Mouse (Mus musculus) kidney, embryonic 15.5 days (tissue): ENCODE results near the gene Haus5. TPM values are rescaled to one million over a fixed set of nuclear protein-coding genes. Genes with fewer than 3 reads are reported as not detected.

Experiments used
- ATAC-seq: fragments of 200-750 bp; cut with Nextera tagmentation; replicated peaks from 2 replicates; pipeline ENCODE4 v1.8.0; 2017; ENCODE audit warnings: moderate TSS enrichment; ENCODE audit not compliant: low FRiP score
- H3K27ac ChIP-seq: fragments of 300-500 bp; sonication (generic); 2 replicates; pipeline ENCODE4 v1.5.1; 2015; ENCODE audit warnings: mild to moderate bottlenecking, inconsistent platforms
- H3K27me3 ChIP-seq: fragments of 300-500 bp; sonication (generic); 2 replicates; pipeline ENCODE4 v1.6.1; 2015; ENCODE audit warnings: inconsistent platforms
- H3K36me3 ChIP-seq: fragments of 300-500 bp; sonication (generic); 2 replicates; pipeline ENCODE4 v1.6.1; 2015; ENCODE audit warnings: inconsistent platforms
- H3K4me1 ChIP-seq: fragments of 300-500 bp; sonication (generic); 2 replicates; pipeline ENCODE4 v1.6.1; 2015; ENCODE audit warnings: inconsistent platforms
- H3K4me2 ChIP-seq: fragments of 300-500 bp; sonication (generic); 2 replicates; pipeline ENCODE4 v1.6.1; 2015; ENCODE audit warnings: moderate library complexity, mild to moderate bottlenecking, inconsistent platforms
- H3K4me3 ChIP-seq: fragments of 300-500 bp; sonication (generic); replicated peaks from 2 replicates; pipeline ENCODE4 v1.5.1; 2015; ENCODE audit warnings: mild to moderate bottlenecking, inconsistent platforms
- H3K9ac ChIP-seq: fragments of 300-500 bp; sonication (generic); 2 replicates; pipeline ENCODE4 v1.6.1; 2015; ENCODE audit warnings: mild to moderate bottlenecking, inconsistent platforms
- H3K9me3 ChIP-seq: fragments of 300-500 bp; sonication (generic); replicated peaks from 2 replicates; pipeline ENCODE4 v1.6.1; 2016; ENCODE audit warnings: inconsistent platforms
- WGBS: fragments of 180-500 bp; shearing (Covaris S2); methylation state at CpG from one replicate; pipeline ENCODE4 v1.1.7; 2015; ENCODE audit warnings: mixed read lengths; 5-methylcytosine and 5-hydroxymethylcytosine counted together
- polyA plus RNA-seq: library from polyadenylated mRNA; unstranded; fragments of >200 nt; fragmentation: Nextera tagmentation; extraction: Ambion mirVana; gene quantifications from 2 replicates; pipeline ENCODE4 v1.2.1, GENCODE M21; 2015

Haus5 gene
- polyA plus RNA-seq: 58.0 and 61.1 TPM in 2 replicates

GRCm38 (mm10) chr7:30664529-30665200 lies at the start of gene Haus5:
TSS of gene Haus5 (minus strand) at chr7:30664994.
- H3K27me3 ChIP-seq: no peaks in the 10 kb centered on the region
- peak within 1 kb of the TSS; percentile 82 for H3K9ac ChIP-seq
- peak within 1 kb of the TSS; percentile 82 for H3K4me3 ChIP-seq
- H3K27ac ChIP-seq: peak within 1 kb of the TSS; percentile 48; the same call in 1 of the 2 replicates
- H3K9me3 ChIP-seq: no peaks in the 10 kb centered on the region
- peaks cover 14% of the 10 kb centered on the region for H3K4me1 ChIP-seq
- peaks cover 35% of the 10 kb centered on the region for H3K36me3 ChIP-seq
- peak; percentile 93 for ATAC-seq
- WGBS: under 1% methylated on average over 34 of the region's 34 CpGs
- H3K4me2 ChIP-seq: peak within 1 kb of the TSS; percentile 79

- no peak for ATAC-seq
- Histone ChIP-seq H3K36me3 (no peaks in the 10 kb centered on the region), H3K9ac (no peak within 1 kb of the TSS), H3K27ac (no peak within 1 kb of the TSS), H3K4me3 (no peak within 1 kb of the TSS), H3K4me1 (peaks cover 2% of the 10 kb centered on the region; the same call in 1 of the 2 replicates), H3K4me2 (no peak within 1 kb of the TSS), H3K27me3 (peaks cover 32% of the 10 kb centered on the region), H3K9me3 (no peaks in the 10 kb centered on the region)
- WGBS: 76% methylated on average over 3 of the region's 3 CpGs
These were observed 47.1 kb upstream of the Haus5 start, which contains the start of gene Atp4a for GRCm38 (mm10) chr7:30711942-30712341. TSS of gene Atp4a (plus strand) at chr7:30712209.

GRCm38 (mm10) chr7:30707441-30707840 lies 42.6 kb upstream of the Haus5 start:
- no peak for ATAC-seq
- no peak overlapping the region for H3K9ac ChIP-seq
- no peak overlapping the region for H3K4me3 ChIP-seq
- H3K27ac ChIP-seq: no peak overlapping the region
- no peaks in the 10 kb centered on the region for H3K4me1 ChIP-seq
- WGBS: 92% methylated on average over 1 of the region's 1 CpGs
- H3K9me3 ChIP-seq: no peaks in the 10 kb centered on the region
- peaks cover 12% of the 10 kb centered on the region; the same call in 1 of the 2 replicates for H3K27me3 ChIP-seq
- no peak overlapping the region for H3K4me2 ChIP-seq
- H3K36me3 ChIP-seq: no peaks in the 10 kb centered on the region

GRCm38 (mm10) chr7:30706214-30706882 lies 41.6 kb upstream of the Haus5 start:
- Histone ChIP-seq H3K4me3 (no peak overlapping the region), H3K36me3 (no peaks in the 10 kb centered on the region), H3K27me3 (peaks cover 5% of the 10 kb centered on the region; the same call in 1 of the 2 replicates), H3K27ac (no peak overlapping the region), H3K9ac (no peak overlapping the region), H3K9me3 (no peaks in the 10 kb centered on the region), H3K4me1 (no peaks in the 10 kb centered on the region), H3K4me2 (no peak overlapping the region)
- ATAC-seq: no peak
- 71% methylated on average over 8 of the region's 8 CpGs for WGBS

GRCm38 (mm10) chr7:30698589-30698988 lies 33.8 kb upstream of the Haus5 start, which contains the start of gene 2200002J24Rik:
TSS of gene 2200002J24Rik (plus strand) at chr7:30698926.
- Histone ChIP-seq H3K27me3 (no peaks in the 10 kb centered on the region), H3K4me1 (no peaks in the 10 kb centered on the region), H3K9me3 (no peaks in the 10 kb centered on the region), H3K36me3 (no peaks in the 10 kb centered on the region), H3K4me2 (no peak within 1 kb of the TSS), H3K27ac (no peak within 1 kb of the TSS), H3K4me3 (no peak within 1 kb of the TSS), H3K9ac (no peak within 1 kb of the TSS)
- WGBS: 38% methylated on average over 9 of the region's 9 CpGs
- no peak for ATAC-seq

- whole genome bisulfite sequencing: 64% methylated on average over 5 of the region's 5 CpGs
- Histone ChIP-seq H3K9ac (no peak overlapping the region), H3K27me3 (no peaks in the 10 kb centered on the region), H3K9me3 (no peaks in the 10 kb centered on the region), H3K4me3 (no peak overlapping the region), H3K4me1 (no peaks in the 10 kb centered on the region), H3K4me2 (no peak overlapping the region), H3K27ac (no peak overlapping the region), H3K36me3 (no peaks in the 10 kb centered on the region)
- ATAC-seq: no peak
These were observed 33.3 kb upstream of the Haus5 start for GRCm38 (mm10) chr7:30698101-30698500.

GRCm38 (mm10) chr7:30688325-30688724 lies 23.5 kb upstream of the Haus5 start:
- Histone ChIP-seq H3K27ac (0 out of 2 replicates have a peak overlapping the region, but pooled peaks have one; percentile 23), H3K36me3 (no peaks in the 10 kb centered on the region), H3K4me1 (peaks cover 5% of the 10 kb centered on the region; the same call in 1 of the 2 replicates), H3K9me3 (no peaks in the 10 kb centered on the region), H3K4me2 (no peak overlapping the region), H3K9ac (no peak overlapping the region), H3K4me3 (no peak overlapping the region), H3K27me3 (peaks cover 23% of the 10 kb centered on the region)
- no peak for ATAC-seq
- 69% methylated on average over 6 of the region's 6 CpGs for WGBS

- Histone ChIP-seq H3K4me1 (peaks cover 5% of the 10 kb centered on the region; the same call in 1 of the 2 replicates), H3K9ac (no peak overlapping the region), H3K27ac (no peak overlapping the region), H3K9me3 (no peaks in the 10 kb centered on the region), H3K27me3 (peaks cover 27% of the 10 kb centered on the region), H3K4me2 (no peak overlapping the region), H3K36me3 (no peaks in the 10 kb centered on the region), H3K4me3 (no peak overlapping the region)
- WGBS: 68% methylated on average over 2 of the region's 2 CpGs
- ATAC-seq: no peak
These were observed 18.6 kb upstream of the Haus5 start for GRCm38 (mm10) chr7:30683425-30683824.

- Histone ChIP-seq H3K4me2 (no peak overlapping the region), H3K36me3 (no peaks in the 10 kb centered on the region)
These were observed 17.1 kb upstream of the Haus5 start for GRCm38 (mm10) chr7:30681897-30682296.

GRCm38 (mm10) chr7:30678263-30678975 lies 13.6 kb upstream of the Haus5 start:
- Histone ChIP-seq H3K27ac (no peak overlapping the region), H3K27me3 (peaks cover 4% of the 10 kb centered on the region; the same call in 1 of the 2 replicates), H3K4me2 (no peak overlapping the region), H3K4me3 (no peak overlapping the region), H3K9me3 (no peaks in the 10 kb centered on the region), H3K4me1 (no peaks in the 10 kb centered on the region), H3K36me3 (no peaks in the 10 kb centered on the region), H3K9ac (no peak overlapping the region)
- no peak for ATAC-seq
- WGBS: 72% methylated on average over 5 of the region's 5 CpGs

More at GRCm38 (mm10) chr7:30681897-30682296, 17.1 kb upstream of the Haus5 start:
- Histone ChIP-seq H3K27ac (no peak overlapping the region), H3K9ac (no peak overlapping the region), H3K9me3 (no peaks in the 10 kb centered on the region), H3K4me3 (no peak overlapping the region), H3K27me3 (peaks cover 12% of the 10 kb centered on the region), H3K4me1 (no peaks in the 10 kb centered on the region)
- no peak for ATAC-seq
- whole genome bisulfite sequencing: 54% methylated on average over 5 of the region's 5 CpGs

- Histone ChIP-seq H3K9me3 (no peaks in the 10 kb centered on the region), H3K4me1 (no peaks in the 10 kb centered on the region), H3K36me3 (no peaks in the 10 kb centered on the region), H3K4me2 (no peak within 1 kb of the TSS), H3K9ac (no peak within 1 kb of the TSS), H3K4me3 (no peak within 1 kb of the TSS), H3K27ac (no peak within 1 kb of the TSS), H3K27me3 (no peaks in the 10 kb centered on the region; the same call in 1 of the 2 replicates)
- no peak for ATAC-seq
- 67% methylated on average over 9 of the region's 9 CpGs for WGBS
These were observed 6.7 kb upstream of the Haus5 start, which contains the start of gene Pmis2 for GRCm38 (mm10) chr7:30671480-30671879. TSS of gene Pmis2 (minus strand) at chr7:30671605.

- Histone ChIP-seq H3K9me3 (no peaks in the 10 kb centered on the region), H3K36me3 (no peaks in the 10 kb centered on the region), H3K27ac (no peak overlapping the region), H3K9ac (no peak overlapping the region), H3K4me1 (peaks cover 10% of the 10 kb centered on the region), H3K27me3 (no peaks in the 10 kb centered on the region), H3K4me2 (no peak overlapping the region), H3K4me3 (no peak overlapping the region)
- no peak for ATAC-seq
- 42% methylated on average over 3 of the region's 3 CpGs for WGBS
These were observed 4.4 kb upstream of the Haus5 start for GRCm38 (mm10) chr7:30669229-30669628.
